Mouse (Mus musculus) lung, postnatal 0 days (tissue): ENCODE data around the gene Il25. TPM values are rescaled to one million over a fixed set of nuclear protein-coding genes. Genes with fewer than 3 reads are reported as not detected.

Experiments
- ATAC-seq: fragments of 200-750 bp; cut with Nextera tagmentation; 2 replicates; pipeline ENCODE4 v1.8.0; 2017; ENCODE audit warnings: moderate library complexity
- DNase-seq: peaks from one replicate; pipeline ENCODE4 v3.0.0-alpha.2; 2016; ENCODE audit warnings: low spot score
- H3K27ac ChIP-seq: fragments of 300-500 bp; sonication (generic); 2 replicates; pipeline ENCODE4 v1.5.1; 2014; ENCODE audit warnings: antibody characterized with exemption, mild to moderate bottlenecking, low read length, mixed read lengths
- H3K27me3 ChIP-seq: fragments of 300-500 bp; sonication (generic); replicated peaks from 2 replicates; pipeline ENCODE4 v1.6.1; 2014; ENCODE audit warnings: low read length, mixed read lengths; ENCODE audit not compliant: insufficient read depth
- H3K36me3 ChIP-seq: fragments of 300-500 bp; sonication (generic); 2 replicates; pipeline ENCODE4 v1.6.1; 2014; ENCODE audit warnings: low read length, mixed read lengths; ENCODE audit not compliant: insufficient read depth
- H3K4me1 ChIP-seq: fragments of 300-500 bp; sonication (generic); 2 replicates; pipeline ENCODE4 v1.6.1; 2014; ENCODE audit warnings: antibody characterized with exemption, low read depth, low read length, mixed read lengths; ENCODE audit not compliant: insufficient read depth
- H3K4me2 ChIP-seq: fragments of 300-500 bp; sonication (generic); replicated peaks from 2 replicates; pipeline ENCODE4 v1.6.1; 2014; ENCODE audit warnings: low read depth, mild to moderate bottlenecking, low read length, moderate library complexity, mixed read lengths
- H3K4me3 ChIP-seq: fragments of 300-500 bp; sonication (generic); 2 replicates; pipeline ENCODE4 v1.5.1; 2014; ENCODE audit warnings: low read depth, low read length
- H3K9ac ChIP-seq: fragments of 300-500 bp; sonication (generic); replicated peaks from 2 replicates; pipeline ENCODE4 v1.6.1; 2014; ENCODE audit warnings: low read depth, mild to moderate bottlenecking
- H3K9me3 ChIP-seq: fragments of 300-500 bp; sonication (generic); 2 replicates; pipeline ENCODE4 v1.6.1; 2016; ENCODE audit warnings: low read length, mixed read lengths
- CTCF ChIP-seq: IDR thresholded peaks from 2 replicates; pipeline ENCODE4 v1.5.1; 2016; ENCODE audit warnings: antibody characterized with exemption, mild to moderate bottlenecking
- EP300 ChIP-seq: IDR thresholded peaks from 2 replicates; pipeline ENCODE4 v1.6.1; 2016; ENCODE audit warnings: antibody characterized with exemption, mild to moderate bottlenecking, control low read depth
- WGBS: fragments of 180-500 bp; shearing (Covaris S2); extraction: QIAGEN DNeasy Blood & Tissue Kit; methylation state at CpG from one replicate; pipeline ENCODE4 v1.1.7; 2014; 5-methylcytosine and 5-hydroxymethylcytosine counted together
- microRNA counts: library from miRNA; unstranded; fragments of <30 nt; microRNA quantifications from one replicate; lab custom pipeline; 2015
- microRNA-seq: library from miRNA; unstranded; fragments of <30 nt; microRNA quantifications from one replicate; pipeline ENCODE4, GENCODE M21; 2016
- polyA plus RNA-seq: library from polyadenylated mRNA; unstranded; fragments of >200 nt; fragmentation: Nextera tagmentation; extraction: Ambion mirVana; gene quantifications from 2 replicates; pipeline ENCODE4 v1.2.1, GENCODE M21; 2015

Il25 gene
- polyA plus RNA-seq, 1 experiment from 2014 or later = not detected

- Histone ChIP-seq H3K27me3 (no peaks in the 10 kb centered on the region), H3K9ac (no peak overlapping the region), H3K9me3 (no peaks in the 10 kb centered on the region), H3K4me2 (no peak overlapping the region), H3K4me3 (no peak overlapping the region), H3K36me3 (no peaks in the 10 kb centered on the region), H3K27ac (no peak overlapping the region), H3K4me1 (no peaks in the 10 kb centered on the region)
- 80% methylated on average over 6 of the region's 6 CpGs for WGBS
- TF ChIP-seq CTCF = no peak
- TF ChIP-seq EP300 = no peak
- DNase-seq = no peak
- no peak for ATAC-seq
These were observed 41.7 kb downstream of the Il25 start for GRCm38 (mm10) chr14:54974068-54974791.

GRCm38 (mm10) chr14:54976633-54977032, 44.1 kb downstream of the Il25 start, which contains the start of gene Gm17428:
Gene Gm17428 (plus strand): TSS chr14:54976933.
- H3K4me1 ChIP-seq = no peaks in the 10 kb centered on the region
- no peak for ATAC-seq
- no peak within 1 kb of the TSS for H3K4me2 ChIP-seq
- H3K27ac ChIP-seq = no peak within 1 kb of the TSS
- no peaks in the 10 kb centered on the region for H3K9me3 ChIP-seq
- 50% methylated on average over 1 of the region's 1 CpGs for WGBS
- no peaks in the 10 kb centered on the region for H3K36me3 ChIP-seq
- no peaks in the 10 kb centered on the region for H3K27me3 ChIP-seq
- no peak within 1 kb of the TSS for H3K9ac ChIP-seq
- no peak for DNase-seq
- TF ChIP-seq CTCF (no peak), EP300 (no peak)
- no peak within 1 kb of the TSS for H3K4me3 ChIP-seq

- H3K27me3 ChIP-seq = no peaks in the 10 kb centered on the region
- H3K9ac ChIP-seq = no peak overlapping the region
- H3K4me3 ChIP-seq = no peak overlapping the region
- ATAC-seq (no peak), DNase-seq (no peak)
- H3K36me3 ChIP-seq = no peaks in the 10 kb centered on the region
- TF ChIP-seq CTCF (no peak), EP300 (no peak)
- H3K4me1 ChIP-seq = no peaks in the 10 kb centered on the region
- H3K27ac ChIP-seq = no peak overlapping the region
- no peak overlapping the region for H3K4me2 ChIP-seq
- WGBS = 83% methylated on average over 8 of the region's 8 CpGs
- H3K9me3 ChIP-seq = no peaks in the 10 kb centered on the region
These were observed 46.2 kb downstream of the Il25 start for GRCm38 (mm10) chr14:54978664-54979063.

- no peaks in the 10 kb centered on the region for H3K27me3 ChIP-seq
- no peaks in the 10 kb centered on the region for H3K36me3 ChIP-seq
- H3K4me3 ChIP-seq = no peak overlapping the region
- H3K27ac ChIP-seq = no peak overlapping the region
- H3K9me3 ChIP-seq = no peaks in the 10 kb centered on the region
- no peak overlapping the region for H3K4me2 ChIP-seq
- ATAC-seq = no peak
- no peak for DNase-seq
- H3K9ac ChIP-seq = no peak overlapping the region
- no peaks in the 10 kb centered on the region for H3K4me1 ChIP-seq
- TF ChIP-seq EP300 (no peak), CTCF (no peak)
- WGBS = 94% methylated on average over 7 of the region's 7 CpGs
These were observed 49.4 kb downstream of the Il25 start for GRCm38 (mm10) chr14:54981934-54982333.

MicroRNA genes within 50 kb of the gene (microRNA counts, 519-probe panel; counts per million panel counts)
- 4,622 counts per million, percentile 52 among the panel's probes with 10 or more counts for microRNA mmu-miR-208a (lab: Ali Mortazavi, UCI)
- 4,120 counts per million, percentile 42 among the panel's probes with 10 or more counts for microRNA mmu-miR-208b (lab: Ali Mortazavi, UCI)

Small RNAs within 50 kb of the gene (microRNA-seq; reads per million reads assigned to microRNA genes)
- gene Mir208a = 165 reads per million, percentile 54 among the genes with 10 or more reads in this experiment
- gene Mir208b = 404 reads per million, percentile 65 among the genes with 10 or more reads in this experiment

Other genes with a start within 250 kb of the Il25 start
- 63.0 and 67.5 TPM in 2 replicates for gene 1700123O20Rik, start 246.5 kb upstream of the Il25 start, polyA plus RNA-seq
- gene Acin1, start 245.8 kb upstream of the Il25 start, polyA plus RNA-seq = 74.0 and 82.5 TPM in 2 replicates
- gene Gm29776, start 233.9 kb upstream of the Il25 start, polyA plus RNA-seq = 0.20 and 0.25 TPM in 2 replicates
- gene Cebpe, start 220.5 kb upstream of the Il25 start, polyA plus RNA-seq = 0.58 and 0.69 TPM in 2 replicates
- gene Slc7a8, start 150.7 kb upstream of the Il25 start, polyA plus RNA-seq = 1.2 TPM in 2 replicates
- gene Rnf212b, start 118.6 kb upstream of the Il25 start, polyA plus RNA-seq = not detected in 2 replicates
- gene Homez, start 61.7 kb upstream of the Il25 start, polyA plus RNA-seq = 6.2 and 7.5 TPM in 2 replicates
- 2.5 and 2.7 TPM in 2 replicates for gene Ppp1r3e, start 55.1 kb upstream of the Il25 start, polyA plus RNA-seq
- 5.4 and 6.1 TPM in 2 replicates for gene Bcl2l2, start 49.3 kb upstream of the Il25 start, polyA plus RNA-seq
- gene Gm20521, start 49.3 kb upstream of the Il25 start, polyA plus RNA-seq = 0.31 and 0.98 TPM in 2 replicates
- gene Pabpn1, start 40.2 kb upstream of the Il25 start, polyA plus RNA-seq = 64.4 and 66.1 TPM in 2 replicates
- 13.6 and 13.8 TPM in 2 replicates for gene Slc22a17, start 19.6 kb upstream of the Il25 start, polyA plus RNA-seq
- 8.1 and 8.5 TPM in 2 replicates for gene Efs, start 6.6 kb upstream of the Il25 start, polyA plus RNA-seq
- 0.21 and 0.40 TPM in 2 replicates for gene Cmtm5, start 3.6 kb downstream of the Il25 start, polyA plus RNA-seq
- 61.0 and 79.5 TPM in 2 replicates for gene Myh6, start 34.2 kb downstream of the Il25 start, polyA plus RNA-seq
- gene Gm17428, start 44.2 kb downstream of the Il25 start, polyA plus RNA-seq = not detected in 2 replicates
- 16.4 and 19.1 TPM in 2 replicates for gene Myh7, start 61.9 kb downstream of the Il25 start, polyA plus RNA-seq
- gene Ngdn, start 82.8 kb downstream of the Il25 start, polyA plus RNA-seq = 59.1 and 62.8 TPM in 2 replicates
- gene Zfhx2, start 159.6 kb downstream of the Il25 start, polyA plus RNA-seq = 1.0 and 1.7 TPM in 2 replicates
- 13.6 and 14.1 TPM in 2 replicates for gene Thtpa, start 162.1 kb downstream of the Il25 start, polyA plus RNA-seq
- gene Ap1g2, start 173.9 kb downstream of the Il25 start, polyA plus RNA-seq = 11.5 and 13.3 TPM in 2 replicates
- gene Jph4, start 184.2 kb downstream of the Il25 start, polyA plus RNA-seq = 0.08 and 0.17 TPM in 2 replicates